Mouse (Mus musculus) B cell, adult 67 days (primary cell): ENCODE measurements around the gene Tchhl1. TPM values are rescaled to one million over a fixed set of nuclear protein-coding genes. Genes with fewer than 3 reads are reported as not detected.

Experiments
- total RNA-seq, 2 experiments: library from RNA; stranded (reverse); gene quantifications; 4 replicates each; pipeline ENCODE4 v1.2.4; 2023

Gene Tchhl1
- total RNA-seq: not detected

GRCm38 (mm10) chr3:93468561-93468960 is at the start of gene Tchhl1:
Gene Tchhl1, plus strand, starts transcription at chr3:93468754.

GRCm38 (mm10) chr3:93442030-93442429 is 26.5 kb upstream of the Tchhl1 start, which contains the start of gene Tchh:
Gene Tchh, plus strand, starts transcription at chr3:93442330.

GRCm38 (mm10) chr3:93520330-93521193 is 52.0 kb downstream of the Tchhl1 start, which contains the start of gene S100a11:
Gene S100a11, plus strand, starts transcription at chr3:93520488.

Other genes starting within 250 kb of the Tchhl1 start
- not detected for gene Flg, start 195.2 kb upstream of the Tchhl1 start, total RNA-seq
- gene Hrnr, start 149.0 kb upstream of the Tchhl1 start, total RNA-seq: not detected
- gene Rptn, start 75.1 kb upstream of the Tchhl1 start, total RNA-seq: not detected
- not detected for gene Tchh, start 26.4 kb upstream of the Tchhl1 start, total RNA-seq
- 100 to 1,000 TPM; 232 to 245 TPM for gene S100a11, start 51.7 kb downstream of the Tchhl1 start, total RNA-seq
- 100 to 1,000 TPM; 194 to 222 TPM for gene S100a10, start 86.3 kb downstream of the Tchhl1 start, total RNA-seq
- gene Tdpoz2, start 183.9 kb downstream of the Tchhl1 start, total RNA-seq: not detected
- gene Tdpoz1, start 207.6 kb downstream of the Tchhl1 start, total RNA-seq: not detected
- gene Gm37596, start 224.3 kb downstream of the Tchhl1 start, total RNA-seq: not detected